Mouse (Mus musculus) liver, adult 2 months (tissue): ENCODE data around the gene Stard3nl.
A peak's percentile ranks its signal among the peaks of the same experiment; 100 is the strongest.

Source experiments
- CTCF ChIP-seq: fragments of 200-500 bp; IDR thresholded peaks from 2 replicates; pipeline ENCODE4 v1.5.1; 2011; ENCODE audit warnings: low read depth, low read length, control low read depth
- POLR2A ChIP-seq: fragments of 200-500 bp; IDR thresholded peaks from 2 replicates; pipeline ENCODE4 v1.6.1; 2011; ENCODE audit warnings: low read length, control low read depth; ENCODE audit not compliant: insufficient read depth; ENCODE audit errors: extremely low read depth

DNA sequence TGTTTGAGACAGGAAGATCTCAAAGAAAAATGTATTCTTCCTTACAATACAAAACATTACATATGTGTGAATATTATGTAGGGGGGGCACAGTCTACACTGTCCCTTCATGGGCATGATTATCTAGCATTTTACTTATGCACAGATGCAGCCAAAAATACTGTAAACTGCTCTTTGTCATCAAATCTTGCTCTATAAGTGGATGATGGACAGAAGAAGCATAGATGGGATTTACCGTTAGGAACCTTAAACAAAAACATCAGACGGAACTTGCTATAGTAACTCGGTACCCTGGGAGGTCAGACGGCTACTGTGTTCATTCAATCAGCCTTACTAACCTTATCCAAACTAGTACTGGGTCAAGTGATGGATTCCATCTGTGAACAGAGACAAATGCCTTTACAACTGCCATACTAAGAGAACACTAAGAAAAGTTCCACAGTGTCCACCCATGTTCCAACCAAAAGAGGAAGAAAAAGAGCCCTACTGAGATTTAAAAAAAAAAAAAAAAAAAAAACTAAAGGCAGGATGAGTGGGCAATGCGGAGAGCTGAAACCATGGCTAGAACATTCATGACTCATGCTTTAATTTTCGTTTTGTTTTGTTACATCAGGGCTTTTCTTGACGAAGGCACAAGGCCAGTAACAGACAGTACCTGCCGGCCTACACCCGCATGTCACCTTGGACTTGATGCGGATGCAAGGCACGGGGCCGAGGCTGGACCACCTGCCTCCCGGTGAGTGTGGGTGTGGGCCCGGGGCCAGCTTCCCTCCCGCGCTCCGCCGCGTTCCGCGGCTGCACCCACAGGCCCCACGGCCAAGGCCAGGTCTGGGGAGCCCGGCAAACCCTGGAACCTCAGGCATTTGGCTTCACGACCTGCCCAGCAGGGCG is 552 bp downstream of the Stard3nl start:
- TF ChIP-seq CTCF (no peak), POLR2A (0 out of 2 replicates have a peak, but pooled peaks have one; percentile 69)
